Mouse (Mus musculus) liver, embryonic 15.5 days (tissue): ENCODE results near the gene Kdm4b. TPM values are rescaled to one million over a fixed set of nuclear protein-coding genes. Genes with fewer than 3 reads are reported as not detected.

Experiments
- ATAC-seq: fragments of 200-750 bp; cut with Nextera tagmentation; 2 replicates; pipeline ENCODE4 v1.8.0; 2017; ENCODE audit warnings: moderate number of reproducible peaks, mild to moderate bottlenecking, moderate library complexity; ENCODE audit not compliant: insufficient read depth
- H3K27ac ChIP-seq: fragments of 300-500 bp; sonication (generic); replicated peaks from 2 replicates; pipeline ENCODE4 v1.5.1; 2015; ENCODE audit warnings: mild to moderate bottlenecking, inconsistent platforms
- H3K27me3 ChIP-seq: fragments of 300-500 bp; sonication (generic); 2 replicates; pipeline ENCODE4 v1.6.1; 2015; ENCODE audit warnings: mild to moderate bottlenecking, inconsistent platforms
- H3K36me3 ChIP-seq: fragments of 300-500 bp; sonication (generic); replicated peaks from 2 replicates; pipeline ENCODE4 v1.6.1; 2015; ENCODE audit warnings: moderate library complexity, mild to moderate bottlenecking, inconsistent platforms
- H3K4me1 ChIP-seq: fragments of 300-500 bp; sonication (generic); replicated peaks from 2 replicates; pipeline ENCODE4 v1.6.1; 2015; ENCODE audit warnings: inconsistent platforms
- H3K4me2 ChIP-seq: fragments of 300-500 bp; sonication (generic); 2 replicates; pipeline ENCODE4 v1.6.1; 2015; ENCODE audit warnings: moderate library complexity, mild to moderate bottlenecking, inconsistent platforms
- H3K4me3 ChIP-seq: fragments of 300-500 bp; sonication (generic); replicated peaks from 2 replicates; pipeline ENCODE4 v1.5.1; 2015; ENCODE audit warnings: mild to moderate bottlenecking, inconsistent platforms
- H3K9ac ChIP-seq: fragments of 300-500 bp; sonication (generic); 2 replicates; pipeline ENCODE4 v1.6.1; 2015; ENCODE audit warnings: moderate library complexity, mild to moderate bottlenecking, inconsistent platforms
- H3K9me3 ChIP-seq: fragments of 300-500 bp; sonication (generic); replicated peaks from 2 replicates; pipeline ENCODE4 v1.6.1; 2016; ENCODE audit warnings: inconsistent platforms
- WGBS: fragments of 180-500 bp; shearing (Covaris S2); methylation state at CpG from one replicate; pipeline ENCODE4 v1.1.7; 2015; ENCODE audit warnings: mixed read lengths; ENCODE audit not compliant: insufficient replicate concordance; 5-methylcytosine and 5-hydroxymethylcytosine counted together
- polyA plus RNA-seq: library from polyadenylated mRNA; unstranded; fragments of >200 nt; fragmentation: Nextera tagmentation; extraction: Ambion mirVana; gene quantifications from 2 replicates; pipeline ENCODE4 v1.2.1, GENCODE M21; 2015

Gene Kdm4b
- polyA plus RNA-seq, 1 experiment from 2014 or later: 7.0 TPM

DNA sequence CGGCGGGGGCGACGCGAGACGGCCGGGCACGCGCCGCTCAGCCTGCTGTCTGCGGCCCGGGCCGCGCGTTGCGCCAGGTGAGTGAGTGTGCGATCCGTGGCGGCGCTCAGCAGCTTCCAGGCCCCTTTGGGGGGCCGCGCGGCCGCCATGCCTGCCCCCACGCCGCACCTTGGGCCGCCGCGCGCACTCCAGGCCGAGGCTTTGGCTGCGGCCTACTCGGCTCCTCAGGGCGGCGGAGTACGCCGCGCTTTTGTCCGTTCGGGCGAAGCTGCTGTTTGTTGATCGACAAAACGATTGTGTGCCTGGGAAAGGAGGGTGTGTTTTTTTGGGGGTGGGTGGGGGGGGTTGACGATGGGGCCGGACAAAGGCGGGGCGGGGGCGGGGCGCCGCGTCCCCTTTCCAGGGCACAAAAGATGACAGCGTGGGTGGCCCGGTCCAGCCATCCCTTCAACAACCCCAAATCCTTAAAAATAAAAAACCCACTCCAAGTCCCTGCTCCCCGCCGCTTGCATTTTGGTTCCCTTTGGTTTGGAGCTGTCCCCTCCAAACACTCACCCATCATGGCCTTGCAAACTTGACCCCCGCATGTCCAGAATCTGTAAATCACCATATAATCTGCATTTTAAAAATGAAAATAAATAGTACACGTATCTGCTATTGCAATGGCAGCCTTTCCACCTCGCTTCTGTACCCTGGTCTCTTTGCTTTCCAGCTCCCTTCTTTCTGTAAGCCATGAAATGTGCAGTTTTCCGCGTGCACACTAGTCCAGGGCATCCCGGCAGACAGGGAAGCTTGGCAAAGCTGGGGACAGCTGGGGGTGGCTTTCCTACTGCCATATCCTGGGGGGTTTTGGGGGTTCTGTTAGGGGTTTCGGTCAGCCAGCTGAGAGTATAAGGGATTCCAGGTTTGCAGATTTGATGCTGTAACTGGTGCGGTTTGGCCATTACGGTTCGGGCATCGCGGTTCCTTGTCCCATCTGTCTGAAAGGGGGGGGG lies 588 bp downstream of the Kdm4b start:
- peak; percentile 56 for ATAC-seq
- peak overlapping the region; percentile 99 for H3K4me2 ChIP-seq
- no peaks in the 10 kb centered on the region for H3K27me3 ChIP-seq
- H3K36me3 ChIP-seq: peaks cover 30% of the 10 kb centered on the region
- H3K27ac ChIP-seq: peak overlapping the region; percentile 95
- no peaks in the 10 kb centered on the region for H3K9me3 ChIP-seq
- H3K9ac ChIP-seq: peak overlapping the region; percentile 92
- 4% methylated on average over 62 of the region's 67 CpGs for WGBS
- H3K4me3 ChIP-seq: peak overlapping the region; percentile 81
- peaks cover 67% of the 10 kb centered on the region for H3K4me1 ChIP-seq

DNA sequence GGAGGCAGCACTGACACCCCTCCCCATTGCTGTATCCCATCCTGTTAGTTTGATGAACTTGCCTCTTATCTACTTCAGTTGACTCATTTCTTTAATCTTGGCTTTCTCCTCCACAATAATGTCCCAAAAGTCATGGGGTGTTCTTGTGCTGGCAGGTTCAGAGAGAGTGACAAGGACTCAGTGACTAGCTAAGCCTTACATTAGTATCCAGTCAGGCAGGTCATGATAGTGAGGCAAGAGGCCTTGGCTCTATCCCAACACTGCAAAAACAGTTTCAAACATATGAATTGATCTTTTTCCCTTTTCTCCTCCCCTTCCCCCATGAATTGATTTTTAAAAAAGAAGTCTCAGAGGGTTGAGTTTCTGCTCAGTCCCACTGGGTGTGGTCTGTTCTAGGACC lies 3.4 kb downstream of the Kdm4b start:
- no peak for ATAC-seq
- no peak overlapping the region for H3K9ac ChIP-seq
- no peak overlapping the region for H3K4me2 ChIP-seq
- H3K36me3 ChIP-seq: 0 out of 2 replicates have a peak, but pooled peaks cover 3% of the 10 kb centered on the region
- H3K4me1 ChIP-seq: peaks cover 76% of the 10 kb centered on the region
- H3K9me3 ChIP-seq: no peaks in the 10 kb centered on the region
- H3K27me3 ChIP-seq: no peaks in the 10 kb centered on the region
- no peak overlapping the region for H3K4me3 ChIP-seq
- H3K27ac ChIP-seq: no peak overlapping the region

DNA sequence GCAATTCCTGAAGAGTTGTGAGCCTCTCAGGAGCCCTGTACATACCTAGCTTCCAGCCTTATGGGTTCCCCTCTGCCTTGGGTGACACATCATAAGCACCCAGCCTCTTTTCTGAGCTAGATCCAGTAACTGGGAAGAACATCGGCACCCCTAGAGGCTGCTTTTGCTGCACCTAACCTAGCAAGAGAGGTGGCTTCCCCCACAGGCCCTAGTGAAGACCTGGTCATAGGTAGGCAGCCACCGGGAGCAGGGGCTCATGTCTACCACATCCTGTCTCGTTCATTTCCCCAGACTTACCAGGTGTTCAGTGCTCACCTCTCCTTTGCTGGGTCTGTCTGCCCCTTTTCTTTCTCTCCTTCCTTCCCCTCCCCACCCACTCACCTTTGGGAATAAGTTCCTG lies 4.5 kb downstream of the Kdm4b start:
- 55% methylated on average over 3 of the region's 3 CpGs for WGBS
- H3K9ac ChIP-seq: no peak overlapping the region
- no peak overlapping the region for H3K27ac ChIP-seq
- H3K27me3 ChIP-seq: no peaks in the 10 kb centered on the region
- no peak overlapping the region for H3K4me2 ChIP-seq
- peaks cover 72% of the 10 kb centered on the region for H3K4me1 ChIP-seq
- no peak for ATAC-seq
- no peaks in the 10 kb centered on the region for H3K36me3 ChIP-seq
- no peaks in the 10 kb centered on the region for H3K9me3 ChIP-seq
- H3K4me3 ChIP-seq: no peak overlapping the region

GRCm38 (mm10) chr17:56331256-56331655 lies 5.4 kb downstream of the Kdm4b start:
- H3K27ac ChIP-seq: no peak overlapping the region
- H3K36me3 ChIP-seq: no peaks in the 10 kb centered on the region
- H3K9ac ChIP-seq: no peak overlapping the region

DNA sequence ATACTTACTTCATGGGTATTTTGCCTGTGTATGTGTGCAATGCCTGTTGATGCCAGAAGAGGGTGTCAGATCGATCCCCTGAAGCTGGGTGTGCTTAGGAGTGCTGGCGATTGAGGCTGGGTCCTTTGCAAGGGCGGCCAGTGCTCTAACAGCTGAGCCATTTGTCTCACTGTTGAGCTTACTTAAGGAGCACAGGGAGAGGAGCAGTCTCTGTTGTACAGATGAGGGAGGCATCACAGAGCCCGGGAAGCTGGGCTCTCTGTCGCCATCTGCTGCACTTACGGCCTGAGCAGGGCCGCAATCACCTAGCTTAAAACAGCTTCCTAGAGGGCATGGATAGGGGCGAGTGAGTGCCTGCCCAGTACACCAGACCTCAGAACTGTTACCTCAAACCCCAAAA lies 7.1 kb downstream of the Kdm4b start:
- Histone ChIP-seq H3K27me3 (no peaks in the 10 kb centered on the region), H3K36me3 (no peaks in the 10 kb centered on the region), H3K27ac (no peak overlapping the region), H3K9me3 (no peaks in the 10 kb centered on the region), H3K4me1 (peaks cover 59% of the 10 kb centered on the region), H3K4me2 (no peak overlapping the region), H3K4me3 (no peak overlapping the region), H3K9ac (no peak overlapping the region)
- no peak for ATAC-seq
- WGBS: 52% methylated on average over 8 of the region's 8 CpGs

More at GRCm38 (mm10) chr17:56331256-56331655, 5.4 kb downstream of the Kdm4b start:
- H3K4me2 ChIP-seq: no peak overlapping the region
- no peaks in the 10 kb centered on the region for H3K27me3 ChIP-seq
- H3K4me1 ChIP-seq: peaks cover 68% of the 10 kb centered on the region
- ATAC-seq: no peak
- no peaks in the 10 kb centered on the region for H3K9me3 ChIP-seq
- H3K4me3 ChIP-seq: no peak overlapping the region

DNA sequence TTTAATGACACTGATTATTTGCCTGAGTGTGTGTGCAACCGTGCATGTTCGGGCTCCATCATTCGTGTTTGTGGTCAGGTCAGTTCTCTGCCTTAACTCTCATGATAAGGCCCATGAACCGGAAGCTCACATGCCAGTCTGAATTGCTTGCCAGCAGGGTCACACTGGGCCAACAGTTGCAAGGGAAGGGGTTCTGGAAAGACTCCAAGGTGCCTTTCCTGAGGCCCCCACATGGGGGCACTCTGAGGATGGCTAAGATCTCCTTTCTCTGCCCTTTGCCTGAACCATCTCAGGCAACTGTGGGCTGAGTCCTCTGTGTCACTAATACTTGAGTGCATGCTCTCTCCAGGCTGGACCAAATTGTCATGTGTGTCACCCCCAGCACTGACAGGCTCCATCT lies 11.3 kb downstream of the Kdm4b start:
- no peak overlapping the region for H3K4me2 ChIP-seq
- ATAC-seq: no peak
- H3K4me3 ChIP-seq: no peak overlapping the region
- WGBS: 25% methylated on average over 4 of the region's 4 CpGs
- H3K27ac ChIP-seq: no peak overlapping the region
- no peak overlapping the region for H3K9ac ChIP-seq
- H3K4me1 ChIP-seq: peaks cover 45% of the 10 kb centered on the region
- no peaks in the 10 kb centered on the region for H3K27me3 ChIP-seq
- H3K36me3 ChIP-seq: no peaks in the 10 kb centered on the region
- H3K9me3 ChIP-seq: no peaks in the 10 kb centered on the region

- no peak overlapping the region for H3K4me2 ChIP-seq
- H3K36me3 ChIP-seq: no peaks in the 10 kb centered on the region
- H3K9me3 ChIP-seq: no peaks in the 10 kb centered on the region
- no peak for ATAC-seq
- 45% methylated on average over 6 of the region's 6 CpGs for WGBS
- H3K27ac ChIP-seq: no peak overlapping the region
- no peak overlapping the region for H3K4me3 ChIP-seq
- no peak overlapping the region for H3K9ac ChIP-seq
- peaks cover 40% of the 10 kb centered on the region for H3K4me1 ChIP-seq
- no peaks in the 10 kb centered on the region for H3K27me3 ChIP-seq
Measured at GRCm38 (mm10) chr17:56337791-56338190, 11.9 kb downstream of the Kdm4b start.

- H3K4me1 ChIP-seq: peaks cover 49% of the 10 kb centered on the region
Measured at GRCm38 (mm10) chr17:56338909-56339308, 13.0 kb downstream of the Kdm4b start.

GRCm38 (mm10) chr17:56340717-56341116 lies 14.9 kb downstream of the Kdm4b start:
- ATAC-seq: no peak
- no peak overlapping the region for H3K4me3 ChIP-seq
- no peaks in the 10 kb centered on the region for H3K27me3 ChIP-seq

More at GRCm38 (mm10) chr17:56338909-56339308, 13.0 kb downstream of the Kdm4b start:
- Histone ChIP-seq H3K4me3 (no peak overlapping the region), H3K27me3 (no peaks in the 10 kb centered on the region), H3K36me3 (no peaks in the 10 kb centered on the region), H3K9ac (no peak overlapping the region), H3K9me3 (no peaks in the 10 kb centered on the region), H3K4me2 (no peak overlapping the region), H3K27ac (no peak overlapping the region)
- WGBS: 15% methylated on average over 4 of the region's 4 CpGs
- ATAC-seq: no peak

DNA sequence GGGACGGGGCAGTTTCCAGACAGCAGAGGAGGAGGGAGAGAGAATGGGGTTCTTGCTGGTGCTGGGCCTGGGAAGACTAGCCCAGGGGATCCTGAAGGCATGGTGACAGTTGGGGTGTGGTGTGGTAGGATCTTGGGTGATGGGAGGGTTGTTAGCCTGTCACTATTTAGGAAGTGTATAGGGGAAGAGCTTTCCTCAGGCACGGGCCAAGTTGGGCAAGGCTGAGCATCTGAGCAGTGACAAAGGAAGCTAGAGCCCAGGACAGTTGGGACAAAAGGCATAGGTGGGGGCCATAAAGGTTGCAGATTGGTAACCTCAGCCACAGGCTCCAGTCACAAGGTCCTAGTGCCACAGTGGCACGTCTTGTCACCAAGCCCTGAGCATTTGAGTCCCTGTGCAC lies 17.6 kb downstream of the Kdm4b start:
- Histone ChIP-seq H3K4me2 (no peak overlapping the region), H3K4me1 (peaks cover 70% of the 10 kb centered on the region), H3K36me3 (no peaks in the 10 kb centered on the region), H3K9ac (no peak overlapping the region), H3K9me3 (no peaks in the 10 kb centered on the region), H3K27ac (0 out of 2 replicates have a peak overlapping the region, but pooled peaks have one; percentile 25), H3K4me3 (no peak overlapping the region), H3K27me3 (no peaks in the 10 kb centered on the region)
- no peak for ATAC-seq
- 52% methylated on average over 3 of the region's 3 CpGs for WGBS

More at GRCm38 (mm10) chr17:56340717-56341116, 14.9 kb downstream of the Kdm4b start:
- no peaks in the 10 kb centered on the region for H3K36me3 ChIP-seq
- no peak overlapping the region for H3K9ac ChIP-seq
- peaks cover 53% of the 10 kb centered on the region for H3K4me1 ChIP-seq
- no peak overlapping the region for H3K4me2 ChIP-seq
- no peak overlapping the region for H3K27ac ChIP-seq
- H3K9me3 ChIP-seq: no peaks in the 10 kb centered on the region

DNA sequence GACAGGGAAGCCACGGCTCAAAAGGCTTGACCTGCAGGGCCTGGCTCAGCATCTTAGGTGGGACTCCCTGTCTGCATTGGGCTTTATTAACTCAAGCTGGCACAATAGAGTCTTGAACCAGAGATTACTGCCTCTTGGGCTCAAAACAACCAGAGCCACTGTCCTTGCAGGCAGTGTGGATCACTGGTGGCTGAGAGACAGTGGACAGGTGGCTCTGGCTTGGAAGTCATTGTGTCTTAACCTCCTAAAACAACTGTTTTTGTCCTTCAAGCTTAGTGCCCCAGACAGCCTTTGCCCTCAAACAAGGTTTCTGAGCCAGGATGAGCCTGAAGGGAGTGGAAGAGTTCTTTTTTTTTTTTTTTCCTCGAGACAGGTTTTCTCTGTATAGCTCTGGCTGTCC lies 19.5 kb downstream of the Kdm4b start:
- ATAC-seq: no peak
- no peak overlapping the region for H3K4me2 ChIP-seq
- WGBS: 61% methylated on average over 2 of the region's 2 CpGs
- no peak overlapping the region for H3K9ac ChIP-seq
- no peak overlapping the region for H3K4me3 ChIP-seq
- no peaks in the 10 kb centered on the region for H3K36me3 ChIP-seq
- H3K4me1 ChIP-seq: peaks cover 81% of the 10 kb centered on the region
- no peaks in the 10 kb centered on the region for H3K27me3 ChIP-seq
- no peak overlapping the region for H3K27ac ChIP-seq
- H3K9me3 ChIP-seq: no peaks in the 10 kb centered on the region
